Mouse (Mus musculus): Measurements from ENCODE around the gene Fez1.

GRCm38 (mm10) chr9:36832529-36832928 is 10.9 kb downstream of the Fez1 start:
- TF ChIP-seq GATA1 (IDR thresholded peaks at IDR 0.05; ENCODE audit: borderline replicate concordance, low read length) (no peak), FLI1 (IDR thresholded peaks at IDR 0.05; ENCODE audit: low read length) (no peak)
